In the genomic region with DNA sequence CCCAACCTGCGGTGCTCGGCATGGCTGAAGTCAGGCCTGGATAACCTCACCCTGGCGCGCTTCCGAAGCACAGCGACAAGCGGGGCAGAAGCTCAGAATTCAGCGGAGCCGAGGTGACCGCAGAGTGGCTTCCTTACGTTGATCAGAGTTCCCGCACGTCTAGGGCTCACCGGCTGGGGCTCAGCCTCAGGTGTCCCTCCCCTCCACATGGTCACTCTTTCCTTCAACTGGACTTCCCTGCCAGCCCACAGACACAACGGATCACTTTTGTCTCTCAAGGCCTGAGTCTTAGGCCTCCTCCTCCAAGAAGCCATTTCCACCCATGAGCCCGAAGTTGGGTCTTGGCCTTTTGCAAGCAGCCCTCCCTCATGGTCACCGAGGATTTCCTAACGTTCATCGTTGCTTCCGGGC, we compare ENCODE assay signal across 14 mouse cellular contexts. TPM values are rescaled to one million over a fixed set of nuclear protein-coding genes. Genes with fewer than 3 reads are reported as not detected.
DNase-seq lines count a peak whose midpoint lies in the region; ATAC-seq lines count a peak whose summit lies in the region.
"Had no signal": no experiment of that assay in that cellular context is flagged by ENCODE, and none has a peak within 500 bp of the region (broad histone marks: within the 10 kb centered on the region; RNA-seq: fewer than 3 reads in every experiment).

No protein-coding gene starts in this region.

- H3K9me3 ChIP-seq in heart, embryonic 12.5 days (replicated peaks) = no peaks in the 10 kb centered on the region
- no peaks in the 10 kb centered on the region for H3K9me3 ChIP-seq in hindbrain, embryonic 16.5 days (ENCODE audit: control insufficient read depth, low read length)
- H3K9me3 ChIP-seq in neural tube, embryonic 12.5 days = no peaks in the 10 kb centered on the region
- H3K9me3 ChIP-seq: midbrain, embryonic 15.5 days had no signal

- H3K36me3 ChIP-seq in heart, embryonic 12.5 days = no peaks in the 10 kb centered on the region
- H3K36me3 ChIP-seq in hindbrain, embryonic 16.5 days (ENCODE audit: control insufficient read depth, insufficient read depth, low read length) = no peaks in the 10 kb centered on the region
- no peaks in the 10 kb centered on the region for H3K36me3 ChIP-seq in neural tube, embryonic 12.5 days
- H3K36me3 ChIP-seq: midbrain, embryonic 15.5 days had no signal

- H3K27ac ChIP-seq in heart, embryonic 12.5 days (ENCODE audit: poor library complexity, severe bottlenecking) = no peak overlapping the region
- peak overlapping the region; percentile 66 for H3K27ac ChIP-seq in hindbrain, embryonic 16.5 days (ENCODE audit: low read depth, low read length)
- H3K27ac ChIP-seq in neural tube, embryonic 12.5 days = peak overlapping the region; percentile 38
- H3K27ac ChIP-seq: midbrain, embryonic 15.5 days had no signal

- peak overlapping the region; percentile 60; the same call in 1 of the 2 replicates for H3K4me2 ChIP-seq in heart, embryonic 12.5 days
- H3K4me2 ChIP-seq in hindbrain, embryonic 16.5 days (ENCODE audit: low read length) = peak overlapping the region; percentile 35
- peak overlapping the region; percentile 64 for H3K4me2 ChIP-seq in neural tube, embryonic 12.5 days (replicated peaks)

- peaks cover 91% of the 10 kb centered on the region for H3K27me3 ChIP-seq in heart, embryonic 12.5 days (replicated peaks)
- peaks cover 40% of the 10 kb centered on the region for H3K27me3 ChIP-seq in hindbrain, embryonic 16.5 days (replicated peaks; ENCODE audit: control insufficient read depth, insufficient read depth, low read length)
- peaks cover 88% of the 10 kb centered on the region for H3K27me3 ChIP-seq in neural tube, embryonic 12.5 days (replicated peaks)

- no peak overlapping the region for H3K9ac ChIP-seq in heart, embryonic 12.5 days
- peak overlapping the region; percentile 18; the same call in 1 of the 2 replicates for H3K9ac ChIP-seq in hindbrain, embryonic 16.5 days (ENCODE audit: low read depth, low read length)
- H3K9ac ChIP-seq in neural tube, embryonic 12.5 days = no peak overlapping the region
- H3K9ac ChIP-seq: midbrain, embryonic 15.5 days had no signal

- ATAC-seq in heart, embryonic 12.5 days (ENCODE audit: insufficient number of reproducible peaks, low FRiP score) = no peak
- ATAC-seq in common myeloid progenitor, adult 5-6 weeks (replicated peaks; ENCODE audit: low read depth, poor library complexity, severe bottlenecking) = 0 out of 2 replicates have a peak, but pooled peaks have one; percentile 24
- ATAC-seq in hindbrain, embryonic 16.5 days = no peak
- no peak for ATAC-seq in neural tube, embryonic 12.5 days (ENCODE audit: low FRiP score, low read depth)
- ATAC-seq: CD4-positive, CD25-positive, alpha-beta regulatory T cell, adult 4 months; midbrain, embryonic 15.5 days had no signal

- 2% methylated on average over 20 of the region's 20 CpGs for WGBS in heart, embryonic 12.5 days
- 1% methylated on average over 20 of the region's 20 CpGs for WGBS in hindbrain, embryonic 16.5 days
- under 1% methylated on average over 20 of the region's 20 CpGs for WGBS in neural tube, embryonic 12.5 days

- no peak overlapping the region for H3K4me3 ChIP-seq in heart, embryonic 12.5 days
- H3K4me3 ChIP-seq in hindbrain, embryonic 16.5 days (ENCODE audit: low read length) = peak overlapping the region; percentile 3; the same call in 1 of the 2 replicates
- no peak overlapping the region for H3K4me3 ChIP-seq in neural tube, embryonic 12.5 days

- H3K4me1 ChIP-seq in heart, embryonic 12.5 days (replicated peaks) = peaks cover 42% of the 10 kb centered on the region
- H3K4me1 ChIP-seq in hindbrain, embryonic 16.5 days (ENCODE audit: control insufficient read depth, insufficient read depth, low read depth, low read length) = peaks cover 2% of the 10 kb centered on the region; the same call in 1 of the 2 replicates
- peaks cover 58% of the 10 kb centered on the region for H3K4me1 ChIP-seq in neural tube, embryonic 12.5 days

- intact Hi-C loops in heart, postnatal 25 days (cut with DNase I) = loop anchor here (5.0 kb wide), 2 partner anchors 73 to 473 kb away; partner anchors contain the start of gene Pax2

- DNase-seq in heart, postnatal 25 days (ENCODE audit: low spot score) = no peak
- DNase-seq in layer of hippocampus, adult 11-12 months (ENCODE audit: low spot score) = no peak
- no peak for DNase-seq in cerebellum, postnatal 10 days
- DNase-seq: cerebellum, adult 9-10 months; kidney, adult 9 months had no signal

RNA-seq across cellular contexts. Expression of gene Lbx1, which starts 5.4 kb away (rescaled TPM):
- polyA plus RNA-seq in heart, embryonic 12.5 days (2016; fragmentation: Nextera tagmentation; extraction: Ambion mirVana) = not detected in 2 replicates
- under 1 TPM in 1 of 2 experiments, not detected in 1; 0.29 TPM for total RNA-seq in heart, postnatal 25 days (2021)
- not detected in 2 replicates for total RNA-seq in common myeloid progenitor, adult 5-6 weeks (2017)
- 6.9 and 7.3 TPM in 2 replicates for polyA plus RNA-seq in hindbrain, embryonic 16.5 days (2015; fragmentation: Nextera tagmentation; extraction: Ambion mirVana)
- polyA plus RNA-seq in neural tube, embryonic 12.5 days (2016; fragmentation: Nextera tagmentation; extraction: Ambion mirVana) = 20.3 and 21.3 TPM in 2 replicates
- total RNA-seq: left cerebral cortex, adult 8-10 months had no signal
- polyA plus RNA-seq: CD4-positive, CD25-positive, alpha-beta regulatory T cell, adult 4 months; lung, embryonic 16.5 days; stomach, embryonic 14.5 days had no signal
